20 mouse cellular contexts compared by ENCODE assay signal in genomic region chr11:120512790-120513453, GRCm38 (mm10). TPM values are rescaled to one million over a fixed set of nuclear protein-coding genes. Genes with fewer than 3 reads are reported as not detected.
DNase-seq lines count a peak whose midpoint lies in the region; ATAC-seq and TF ChIP-seq lines count a peak whose summit lies in the region.
"Had no signal": no experiment of that assay in that cellular context is flagged by ENCODE, and none has a peak within 500 bp of the region (broad histone marks: within the 10 kb centered on the region; RNA-seq: fewer than 3 reads in every experiment).

No protein-coding gene starts in this region.

- H3K27ac ChIP-seq in liver, adult 2 months (replicated peaks; ENCODE audit: insufficient read depth, low read depth, low read length) = no peak overlapping the region
- H3K27ac ChIP-seq in liver, embryonic 12.5 days = no peak overlapping the region
- H3K27ac ChIP-seq: heart, embryonic 15.5 days; limb, embryonic 15.5 days; midbrain, embryonic 12.5 days had no signal

- H3K9me3 ChIP-seq in liver, embryonic 12.5 days (replicated peaks) = no peaks in the 10 kb centered on the region
- H3K9me3 ChIP-seq: heart, embryonic 15.5 days; limb, embryonic 15.5 days; midbrain, embryonic 12.5 days had no signal

- H3K27me3 ChIP-seq in liver, adult 2 months (ENCODE audit: control insufficient read depth, insufficient read depth, low read length) = no peaks in the 10 kb centered on the region
- 0 out of 2 replicates have a peak, but pooled peaks cover 4% of the 10 kb centered on the region for H3K27me3 ChIP-seq in liver, embryonic 12.5 days (replicated peaks)
- H3K27me3 ChIP-seq: limb, embryonic 15.5 days had no signal

- TF ChIP-seq CTCF in liver, adult 2 months (IDR thresholded peaks at IDR 0.05; ENCODE audit: low read depth, low read length) = no peak

- H3K4me2 ChIP-seq in liver, embryonic 12.5 days = no peak overlapping the region
- H3K4me2 ChIP-seq: heart, embryonic 15.5 days; limb, embryonic 15.5 days; midbrain, embryonic 12.5 days had no signal

- H3K9ac ChIP-seq in liver, adult 2 months (ENCODE audit: low read depth, low read length) = no peak overlapping the region
- H3K9ac ChIP-seq in liver, embryonic 12.5 days = no peak overlapping the region
- H3K9ac ChIP-seq: heart, embryonic 15.5 days; limb, embryonic 15.5 days; midbrain, embryonic 12.5 days had no signal

- H3K36me3 ChIP-seq in liver, adult 2 months (ENCODE audit: control insufficient read depth, insufficient read depth, low read length) = no peaks in the 10 kb centered on the region
- H3K36me3 ChIP-seq in liver, embryonic 12.5 days = no peaks in the 10 kb centered on the region
- H3K36me3 ChIP-seq: heart, embryonic 15.5 days; limb, embryonic 15.5 days; midbrain, embryonic 12.5 days had no signal

- H3K4me1 ChIP-seq in liver, adult 2 months (ENCODE audit: control insufficient read depth, insufficient read depth, low read length) = peaks cover 16% of the 10 kb centered on the region
- H3K4me1 ChIP-seq in liver, embryonic 12.5 days = peaks cover 36% of the 10 kb centered on the region

- no peak overlapping the region for H3K4me3 ChIP-seq in liver, adult 2 months (ENCODE audit: insufficient read depth, low read depth, low read length)
- H3K4me3 ChIP-seq in liver, embryonic 12.5 days = no peak overlapping the region
- H3K4me3 ChIP-seq: heart, embryonic 15.5 days; limb, embryonic 15.5 days; midbrain, embryonic 12.5 days had no signal

- no peaks in the 10 kb centered on the region for H3K79me2 ChIP-seq in liver, adult 2 months (ENCODE audit: control insufficient read depth, insufficient read depth, low read length)

- TF ChIP-seq POLR2A in liver, adult 2 months (IDR thresholded peaks at IDR 0.05; ENCODE audit: extremely low read depth, insufficient read depth, low read length) = no peak

- no peak for ATAC-seq in liver, embryonic 12.5 days
- ATAC-seq: activated CD4-positive, CD25-positive, alpha-beta regulatory T cell, adult 4 months; inflammation-experienced regulatory T-cells, adult 6 months had no signal

- DNase-seq in adrenal gland, postnatal 14 days = peak; percentile 73
- no peak for DNase-seq in adrenal gland, adult (ENCODE audit: inconsistent age in 2 of 2, low spot score in 1 of 2)
- peak; percentile 55 for DNase-seq in liver, adult 2 months (ENCODE audit: extremely low read depth, low read depth, low spot score)
- peak; percentile 83 to 88 for DNase-seq in cerebellum, postnatal 10 days
- no peak for DNase-seq in lung, postnatal 36 days
- DNase-seq in left cerebral cortex, adult 8-10 months (ENCODE audit: low spot score in 2 of 2) = no peak
- DNase-seq in kidney, postnatal 10 days = no peak
- DNase-seq: B cell, adult 2 months; kidney, postnatal 14 days; layer of hippocampus, postnatal 36 days had no signal

- WGBS in liver, adult 2 months = 26% methylated on average over 6 of the region's 6 CpGs
- WGBS in liver, embryonic 12.5 days (ENCODE audit: insufficient replicate concordance) = 55% methylated on average over 6 of the region's 6 CpGs

RNA-seq across cellular contexts. Expression of gene Gcgr, which starts 17.6 kb away (rescaled TPM):
- total RNA-seq in adrenal gland, postnatal 14 days (2021) = 2.3 and 11.7 TPM in 2 replicates
- total RNA-seq in liver, adult 2 months (2014; rRNA removed) = 135 and 143 TPM in 2 replicates
- 542 and 561 TPM in 2 replicates for polyA plus RNA-seq in liver, adult 2 months (2012; rRNA removed)
- polyA plus RNA-seq in liver, embryonic 12.5 days (2016; fragmentation: Nextera tagmentation; extraction: Ambion mirVana) = 8.5 and 9.6 TPM in 2 replicates
- total RNA-seq in left cerebral cortex, adult 8-10 months (2022) = under 1 TPM in 1 of 4 experiments, not detected in 3; 0.17 TPM
- total RNA-seq: common myeloid progenitor, adult 5-6 weeks had no signal
- polyA plus RNA-seq: activated CD4-positive, CD25-positive, alpha-beta regulatory T cell, adult 4 months; inflammation-experienced regulatory T-cells, adult 6 months had no signal

RNA-seq across cellular contexts. Expression of gene Slc25a10, which starts 21.3 kb away (rescaled TPM):
- total RNA-seq in adrenal gland, postnatal 14 days (2021) = 50.7 and 64.4 TPM in 2 replicates
- total RNA-seq in liver, adult 2 months (2014; rRNA removed) = 121 and 135 TPM in 2 replicates
- 445 and 478 TPM in 2 replicates for polyA plus RNA-seq in liver, adult 2 months (2012; rRNA removed)
- 47.0 and 54.9 TPM in 2 replicates for polyA plus RNA-seq in liver, embryonic 12.5 days (2016; fragmentation: Nextera tagmentation; extraction: Ambion mirVana)
- 10 to 100 TPM; 21.2 to 25.8 (median 24.0) TPM for total RNA-seq in left cerebral cortex, adult 8-10 months (2022)

RNA-seq across cellular contexts. Expression of gene Mrpl12, which starts 28.5 kb away (rescaled TPM):
- total RNA-seq in adrenal gland, postnatal 14 days (2021) = 161 TPM in 2 replicates
- total RNA-seq in liver, adult 2 months (2014; rRNA removed) = 43.6 and 46.6 TPM in 2 replicates
- polyA plus RNA-seq in liver, adult 2 months (2012; rRNA removed) = 221 and 232 TPM in 2 replicates
- polyA plus RNA-seq in liver, embryonic 12.5 days (2016; fragmentation: Nextera tagmentation; extraction: Ambion mirVana) = 161 and 166 TPM in 2 replicates
- 10 to 100 TPM; 63.2 to 67.7 (median 64.4) TPM for total RNA-seq in left cerebral cortex, adult 8-10 months (2022)

RNA-seq across cellular contexts. Expression of gene Mcrip1, which starts 36.6 kb away (rescaled TPM):
- 52.6 and 67.9 TPM in 2 replicates for total RNA-seq in adrenal gland, postnatal 14 days (2021)
- 11.7 and 13.6 TPM in 2 replicates for total RNA-seq in liver, adult 2 months (2014; rRNA removed)
- polyA plus RNA-seq in liver, adult 2 months (2012; rRNA removed) = 36.8 and 44.4 TPM in 2 replicates
- 60.4 and 61.8 TPM in 2 replicates for polyA plus RNA-seq in liver, embryonic 12.5 days (2016; fragmentation: Nextera tagmentation; extraction: Ambion mirVana)
- 10 to 100 TPM; 71.6 to 75.9 (median 74.1) TPM for total RNA-seq in left cerebral cortex, adult 8-10 months (2022)

RNA-seq across cellular contexts. Expression of gene Ppp1r27, which starts 38.0 kb away (rescaled TPM):
- total RNA-seq in adrenal gland, postnatal 14 days (2021) = 0.48 TPM in 1 of 2 replicates, not detected in the other
- 0.28 TPM in 1 of 2 replicates, not detected in the other for total RNA-seq in liver, adult 2 months (2014; rRNA removed)
- polyA plus RNA-seq in liver, adult 2 months (2012; rRNA removed) = not detected in 2 replicates
- polyA plus RNA-seq in liver, embryonic 12.5 days (2016; fragmentation: Nextera tagmentation; extraction: Ambion mirVana) = not detected in 2 replicates
- total RNA-seq in left cerebral cortex, adult 8-10 months (2022) = not detected
- total RNA-seq: common myeloid progenitor, adult 5-6 weeks; ES-E14; layer of hippocampus, postnatal 36 days had no signal
- polyA plus RNA-seq: activated CD4-positive, CD25-positive, alpha-beta regulatory T cell, adult 4 months; inflammation-experienced regulatory T-cells, adult 6 months; midbrain, embryonic 12.5 days; neural tube, embryonic 14.5 days; spleen, adult 2 months had no signal

Comparison
In these comparisons a context has a peak if more than half of its experiments do, and no peak if none do; other contexts are left out.
1. DNase-seq: peak in adrenal gland, postnatal 14 days (single experiment), liver, adult 2 months (single experiment) and cerebellum, postnatal 10 days (2 of 2); none in adrenal gland, adult (0 of 2), lung, postnatal 36 days (single experiment), left cerebral cortex, adult 8-10 months (0 of 2) and kidney, postnatal 10 days (single experiment).